Mouse (Mus musculus) adrenal gland, adult (tissue): ENCODE measurements around the gene Mageb2.
"Not testable (repeated sequence)": the region's sequence is repeated elsewhere in the genome, so short reads cannot be mapped to it uniquely, and the experiment has no call there.

Source experiments
- DNase-seq, 2 experiments: peaks; one replicate each; pipeline ENCODE4 v3.0.0; 2022 to 2023; ENCODE audit warnings: low spot score in 1 of 2; ENCODE audit not compliant: inconsistent age in 2 of 2

The Mageb2 gene

DNA sequence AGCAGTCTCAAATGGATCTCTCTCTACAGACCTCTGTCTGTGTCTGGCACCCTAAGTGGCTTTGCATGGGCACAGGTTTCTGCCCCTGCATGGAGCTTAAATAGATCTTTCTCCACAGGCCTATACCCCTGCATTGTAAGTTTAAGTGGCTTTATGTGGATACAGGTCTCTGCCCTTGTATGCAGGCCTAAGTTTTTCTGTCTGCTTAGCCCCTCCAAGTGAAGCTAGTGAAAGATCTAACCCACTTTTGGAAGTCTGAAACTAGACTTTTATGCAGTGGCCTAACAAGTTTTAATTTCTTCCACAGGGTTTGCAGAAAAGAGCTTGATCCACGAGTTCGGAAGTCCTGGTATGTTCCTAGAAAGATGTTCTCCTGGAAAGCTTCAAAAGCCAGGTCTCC lies at the start of gene Mageb2:
Gene Mageb2 (plus strand): TSS at position 301 of the 400 bp plus-strand sequence.
- DNase-seq: not testable (repeated sequence)

- not testable (repeated sequence) for DNase-seq
Measured at GRCm38 (mm10) chrX:91313256-91313655, 18.2 kb upstream of the Mageb2 start.
